Mouse (Mus musculus): ENCODE results near the gene Trp53tg5. TPM values are rescaled to one million over a fixed set of nuclear protein-coding genes. Genes with fewer than 3 reads are reported as not detected.

Gene Trp53tg5
- not detected in 2 replicates for polyA plus RNA-seq (2015; fragmentation: Nextera tagmentation; extraction: Ambion mirVana)

- DNase-seq (ENCODE audit: low spot score): no peak
Observed at GRCm38 (mm10) chr2:164473624-164474023, at the start of gene Trp53tg5. Gene Trp53tg5 (minus strand): TSS chr2:164473724.

DNA sequence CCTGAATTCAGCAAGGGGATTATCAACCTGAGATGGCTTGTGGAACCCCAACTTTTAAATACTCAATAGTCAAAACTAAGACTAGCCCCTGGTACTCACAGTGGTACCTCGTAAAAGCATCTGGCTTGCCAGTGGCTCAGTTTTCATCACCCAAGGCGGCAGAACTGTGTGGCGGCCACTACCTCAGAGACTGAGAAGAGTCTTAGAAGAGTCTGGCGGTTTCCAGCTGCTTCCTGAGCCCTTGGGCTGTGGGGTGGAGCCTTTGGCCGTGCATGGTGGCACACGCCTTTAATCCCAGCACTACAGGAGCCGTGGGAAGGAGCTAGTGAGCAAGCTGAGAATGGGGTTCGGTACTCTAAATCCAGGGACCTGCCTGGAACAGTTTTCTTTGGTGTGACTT is 48.8 kb upstream of the Trp53tg5 start:
- peak; percentile 30 for DNase-seq (ENCODE audit: low spot score)

DNA sequence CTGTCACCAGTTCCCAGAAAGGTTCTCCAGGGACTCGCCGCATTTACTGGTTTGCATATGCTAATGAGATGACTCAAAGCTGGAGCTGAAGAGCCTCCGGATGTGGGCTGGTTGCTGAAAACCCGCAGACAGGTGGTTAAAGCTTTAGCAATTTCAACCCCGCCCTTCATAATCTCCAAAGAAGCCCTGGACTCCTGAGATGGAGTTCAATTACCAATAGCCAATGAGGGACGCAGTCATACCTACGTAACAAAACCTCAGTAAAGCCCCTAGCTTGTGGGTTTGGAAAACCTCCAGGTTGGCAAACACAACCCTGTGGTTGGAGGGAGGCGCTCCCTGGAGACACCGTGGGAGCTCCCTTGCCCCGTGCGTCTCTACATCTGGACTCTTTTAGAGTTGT is 48.3 kb upstream of the Trp53tg5 start:
- DNase-seq (ENCODE audit: low spot score): peak; percentile 81

DNA sequence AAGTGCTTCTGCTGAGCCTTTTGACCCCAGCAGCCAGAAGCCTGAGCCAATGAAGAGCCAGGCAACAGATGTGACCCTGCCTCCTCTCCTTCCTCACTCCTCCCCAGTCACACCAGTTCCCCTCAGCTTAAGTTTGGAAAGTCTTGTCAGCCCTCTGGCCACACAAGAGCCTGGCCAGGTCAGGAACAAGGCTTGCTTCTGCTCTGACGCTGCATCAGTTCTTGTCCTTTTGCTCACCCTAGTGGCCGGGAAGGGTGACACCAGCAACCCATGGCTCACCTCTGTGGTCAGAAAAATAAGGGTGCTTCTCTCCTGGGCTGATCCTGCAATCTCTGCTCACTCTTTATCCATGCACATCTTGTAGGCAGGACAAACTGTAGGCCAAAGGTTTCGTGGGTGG is 47.3 kb upstream of the Trp53tg5 start:
- peak; percentile 22 for DNase-seq (ENCODE audit: low spot score)

- DNase-seq (ENCODE audit: low spot score): no peak
Observed at GRCm38 (mm10) chr2:164519171-164519526, 45.6 kb upstream of the Trp53tg5 start.

- DNase-seq (ENCODE audit: low spot score): no peak
Observed at GRCm38 (mm10) chr2:164518266-164519170, 45.0 kb upstream of the Trp53tg5 start.

GRCm38 (mm10) chr2:164517485-164518221 is 44.1 kb upstream of the Trp53tg5 start:
- peak; percentile 71 for DNase-seq (ENCODE audit: low spot score)

DNA sequence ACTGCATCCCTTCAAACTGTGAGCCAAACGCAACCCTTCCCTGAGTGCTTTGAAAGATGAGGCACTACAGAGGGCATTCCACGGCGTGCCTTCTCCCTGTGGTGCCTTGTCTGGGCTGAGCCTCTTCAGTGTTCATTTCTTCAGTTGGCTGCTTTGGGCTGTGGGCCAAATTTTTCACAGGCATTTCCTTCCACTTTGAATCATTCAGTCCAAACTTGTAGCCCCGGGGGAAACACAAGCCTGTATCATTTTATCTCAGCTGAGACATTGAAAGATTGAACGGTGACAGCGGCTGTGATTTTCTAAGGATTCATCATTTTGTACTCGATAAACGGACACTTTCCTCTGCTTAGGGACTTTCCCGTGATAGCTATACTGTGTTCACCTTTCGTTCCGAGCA is 43.1 kb upstream of the Trp53tg5 start:
- no peak for DNase-seq (ENCODE audit: low spot score)

DNA sequence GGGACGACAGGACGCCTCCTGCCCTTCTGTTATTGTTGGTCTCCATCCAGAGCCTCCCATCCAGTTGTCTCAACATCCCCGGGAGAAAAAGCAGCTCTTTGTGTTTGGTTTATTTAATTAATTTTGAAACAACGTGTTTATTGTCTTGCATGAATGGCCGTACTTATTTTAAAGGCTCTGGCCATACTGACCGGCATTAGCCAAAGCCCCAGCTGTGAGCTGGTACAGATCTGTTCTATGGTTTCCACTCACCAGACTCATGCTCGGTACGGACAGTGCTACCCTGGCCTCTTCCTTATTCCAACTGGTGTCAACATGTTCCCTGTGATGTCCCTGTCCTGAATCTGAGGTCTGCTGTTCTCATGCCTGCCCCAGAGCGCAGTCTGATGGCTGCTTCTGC is 42.4 kb upstream of the Trp53tg5 start:
- no peak for DNase-seq (ENCODE audit: low spot score)

DNA sequence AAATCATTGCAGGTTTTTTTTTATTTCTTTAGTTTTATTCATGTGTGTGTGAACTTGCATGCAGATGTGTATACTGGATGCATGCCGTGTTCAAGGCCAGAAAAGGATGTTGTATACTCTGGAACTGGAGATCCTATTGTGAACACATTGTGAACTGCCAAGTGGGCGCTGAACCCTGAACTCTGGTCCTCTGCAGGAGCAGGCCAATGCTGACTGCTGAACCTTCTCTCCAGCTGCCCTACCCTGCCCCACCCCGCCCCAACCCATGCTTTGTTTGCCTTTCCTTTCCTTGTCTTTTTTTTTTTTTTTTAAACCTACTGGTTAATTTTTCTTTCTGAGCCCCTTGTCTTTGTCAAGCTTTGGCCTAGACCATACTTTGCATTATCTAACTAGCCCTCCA is 41.4 kb upstream of the Trp53tg5 start:
- no peak for DNase-seq (ENCODE audit: low spot score)

DNA sequence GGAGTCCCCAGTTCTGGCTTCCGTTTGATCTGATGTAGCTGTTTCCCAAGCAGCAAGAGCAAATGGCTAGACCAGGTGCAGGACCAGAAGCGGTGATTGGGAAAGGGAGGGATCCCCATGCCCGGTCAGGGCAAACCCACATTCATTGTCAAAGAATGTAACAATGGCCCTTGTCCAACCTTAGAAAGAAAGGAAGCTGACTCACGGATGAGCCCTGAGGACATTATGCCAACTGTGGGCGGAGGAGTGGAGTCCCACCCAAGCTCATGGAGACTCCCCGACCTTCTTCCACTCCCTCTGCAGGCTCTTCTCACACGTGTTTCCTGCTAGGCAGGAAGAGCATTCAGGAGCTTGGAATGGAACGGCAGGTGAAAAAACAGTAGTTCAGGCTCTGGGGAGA is 39.9 kb upstream of the Trp53tg5 start:
- no peak for DNase-seq (ENCODE audit: low spot score)

GRCm38 (mm10) chr2:164512121-164512909 is 38.8 kb upstream of the Trp53tg5 start:
- no peak for DNase-seq (ENCODE audit: low spot score)

- DNase-seq (ENCODE audit: low spot score): no peak
Observed at GRCm38 (mm10) chr2:164510621-164511190, 37.2 kb upstream of the Trp53tg5 start.

DNA sequence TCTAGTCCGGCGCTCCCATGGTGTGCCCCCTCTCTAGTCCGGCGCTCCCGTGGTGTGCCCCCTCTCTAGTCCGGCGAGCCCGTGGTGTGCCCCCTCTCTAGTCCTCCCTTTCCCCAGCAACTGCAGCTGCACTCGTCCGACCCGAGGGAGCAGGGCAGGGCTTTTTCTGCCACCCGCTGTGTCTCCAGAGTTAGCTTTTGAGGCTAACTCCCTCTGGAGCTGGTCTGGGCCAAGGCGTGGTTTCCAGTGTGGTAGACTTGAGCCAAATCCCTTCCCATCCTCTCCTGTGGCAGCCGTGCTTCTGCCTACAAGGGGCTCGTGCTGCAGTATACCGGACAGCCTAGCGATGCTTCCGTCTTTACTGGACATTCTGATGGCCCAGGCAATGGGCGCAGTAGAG is 34.3 kb upstream of the Trp53tg5 start:
- DNase-seq (ENCODE audit: low spot score): no peak

DNA sequence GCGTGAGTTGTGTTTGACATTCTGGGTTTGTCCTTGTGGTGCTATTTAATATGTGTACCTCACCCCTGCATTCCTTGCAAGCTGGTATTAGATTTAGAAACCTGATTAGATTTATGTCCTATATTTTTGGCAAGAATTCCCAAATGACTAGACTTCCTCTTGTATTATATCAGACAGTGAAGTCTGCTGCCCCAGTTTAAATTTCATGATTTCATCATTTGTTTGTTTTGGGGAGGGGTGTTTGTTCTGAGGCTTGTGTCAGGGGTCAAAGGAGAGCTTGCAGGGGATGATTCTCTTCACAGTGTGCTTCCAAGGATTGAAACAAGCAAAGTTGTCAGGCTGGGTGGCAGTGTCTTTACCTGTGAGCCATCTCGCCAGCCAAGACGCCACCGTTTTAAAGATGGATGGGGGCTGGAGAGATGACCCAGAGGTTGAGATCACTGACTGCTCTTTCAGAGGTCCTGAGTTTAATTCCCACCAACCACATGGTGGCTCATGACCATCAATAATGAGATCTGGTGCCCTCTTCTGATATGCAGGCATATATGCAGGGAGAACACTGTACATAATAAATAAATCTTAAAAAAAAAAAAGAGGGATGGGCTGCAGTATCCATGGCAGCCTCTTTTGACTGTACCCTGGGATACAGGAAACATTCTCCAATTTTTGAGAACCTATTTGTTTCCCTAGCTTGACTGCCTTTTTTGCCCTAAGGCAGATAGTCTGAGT is 32.3 kb upstream of the Trp53tg5 start:
- no peak for DNase-seq (ENCODE audit: low spot score)

DNA sequence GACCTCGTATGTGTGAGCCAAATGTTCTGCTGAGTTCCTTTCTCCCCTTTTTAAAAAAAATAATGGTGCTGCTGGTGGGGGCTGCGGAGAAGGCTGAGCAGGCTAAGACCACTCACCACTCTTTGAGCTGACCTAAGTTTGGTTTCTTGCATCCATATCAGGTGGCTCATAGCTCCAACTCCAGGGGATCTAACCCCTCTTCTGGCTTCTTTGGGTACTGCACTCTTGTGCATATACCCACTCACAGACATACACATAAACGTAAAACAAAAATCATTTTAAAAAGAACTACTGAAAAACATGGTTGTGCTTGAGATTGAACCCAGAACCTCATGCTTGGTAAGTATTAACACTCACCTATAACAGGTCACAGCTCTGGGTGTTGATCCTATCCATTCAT is 31.4 kb upstream of the Trp53tg5 start:
- no peak for DNase-seq (ENCODE audit: low spot score)

DNA sequence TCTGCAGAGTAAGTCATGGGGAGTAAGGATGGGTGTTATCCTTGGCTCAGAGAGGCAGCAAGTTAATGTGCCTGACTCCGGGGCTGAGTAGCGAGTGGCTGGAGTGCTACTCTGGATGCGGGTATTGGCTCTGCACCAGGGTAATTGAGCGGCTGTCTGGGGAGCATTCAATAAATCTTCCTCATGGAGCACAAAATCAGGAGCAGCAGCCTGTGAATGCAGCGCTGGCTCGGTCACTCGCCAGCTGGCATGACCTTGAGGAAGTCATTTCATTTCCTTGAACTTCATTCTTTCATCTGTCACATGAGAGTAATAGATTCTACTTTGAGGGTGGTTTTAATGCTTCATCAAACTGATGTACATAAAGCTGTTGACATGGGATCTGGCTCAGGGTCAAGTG is 27.0 kb upstream of the Trp53tg5 start:
- no peak for DNase-seq (ENCODE audit: low spot score)

- DNase-seq (ENCODE audit: low spot score): no peak
Observed at GRCm38 (mm10) chr2:164499317-164499716, 25.8 kb upstream of the Trp53tg5 start.

DNA sequence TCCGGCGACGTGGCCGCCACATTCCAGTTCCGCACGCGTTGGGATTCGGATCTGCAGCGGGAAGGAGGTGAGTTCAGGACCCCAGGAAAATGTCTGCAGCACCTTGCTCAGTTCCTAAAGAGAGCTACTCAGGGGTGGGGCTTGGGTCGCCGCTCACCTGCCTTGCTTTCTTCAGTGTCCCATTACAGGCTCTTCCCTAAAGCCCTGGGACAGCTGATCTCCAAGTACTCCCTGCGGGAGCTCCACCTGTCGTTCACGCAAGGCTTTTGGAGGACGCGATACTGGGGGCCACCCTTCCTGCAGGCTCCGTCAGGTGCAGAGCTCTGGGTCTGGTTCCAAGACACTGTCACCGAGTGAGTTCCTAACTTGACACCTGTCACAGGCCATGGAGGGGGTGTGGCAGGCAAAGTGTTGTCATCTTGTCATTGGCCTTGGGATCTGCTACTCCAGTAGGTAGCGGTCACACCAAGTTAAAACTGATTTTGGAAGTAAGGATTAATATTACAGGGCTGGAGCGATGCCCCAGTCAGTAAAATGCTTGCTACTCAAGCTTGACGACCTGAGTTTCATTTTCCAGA is 24.3 kb upstream of the Trp53tg5 start:
- DNase-seq (ENCODE audit: low spot score): peak; percentile 28
